Mouse (Mus musculus): ENCODE results near the gene Mindy1. TPM values are rescaled to one million over a fixed set of nuclear protein-coding genes. Genes with fewer than 3 reads are reported as not detected.

Mindy1 gene
- polyA plus RNA-seq, 1 experiment from 2014 or later, result 37.8 TPM

DNA sequence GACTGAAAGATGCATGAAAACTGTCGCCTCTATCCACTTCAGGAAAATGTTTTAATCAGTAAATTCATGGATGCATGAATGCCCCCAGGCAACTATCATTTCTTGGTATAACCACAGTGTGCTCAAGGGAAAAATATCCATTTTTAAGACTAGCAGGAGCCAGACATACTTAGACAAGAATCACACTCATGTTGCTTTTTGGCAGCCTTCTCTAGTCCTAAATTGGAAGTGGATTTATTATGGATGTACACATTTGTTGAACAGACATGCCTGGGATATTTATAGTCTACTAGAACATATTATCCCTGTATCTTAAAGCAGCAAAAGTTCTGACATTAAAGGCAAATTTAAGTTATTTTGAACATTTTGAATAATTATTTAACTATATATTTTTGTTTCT is 16.4 kb upstream of the Mindy1 start:
- Histone ChIP-seq H3K36me3 (replicated peaks; ENCODE audit: control insufficient read depth, insufficient read depth) (peaks cover 78% of the 10 kb centered on the region), H3K4me2 (replicated peaks) (no peak overlapping the region), H3K9ac (no peak overlapping the region), H3K4me3 (replicated peaks; ENCODE audit: low read length) (no peak overlapping the region), H3K4me1 (replicated peaks; ENCODE audit: control insufficient read depth, insufficient read depth, low read length) (no peaks in the 10 kb centered on the region), H3K9me3 (ENCODE audit: control insufficient read depth, low read length) (no peaks in the 10 kb centered on the region), H3K27me3 (ENCODE audit: control insufficient read depth, insufficient read depth, low read length) (no peaks in the 10 kb centered on the region), H3K27ac (no peak overlapping the region)
- DNase-seq (ENCODE audit: low spot score) (no peak), ATAC-seq (ENCODE audit: low FRiP score) (no peak)
- 66% methylated on average over 1 of the region's 1 CpGs for WGBS

DNA sequence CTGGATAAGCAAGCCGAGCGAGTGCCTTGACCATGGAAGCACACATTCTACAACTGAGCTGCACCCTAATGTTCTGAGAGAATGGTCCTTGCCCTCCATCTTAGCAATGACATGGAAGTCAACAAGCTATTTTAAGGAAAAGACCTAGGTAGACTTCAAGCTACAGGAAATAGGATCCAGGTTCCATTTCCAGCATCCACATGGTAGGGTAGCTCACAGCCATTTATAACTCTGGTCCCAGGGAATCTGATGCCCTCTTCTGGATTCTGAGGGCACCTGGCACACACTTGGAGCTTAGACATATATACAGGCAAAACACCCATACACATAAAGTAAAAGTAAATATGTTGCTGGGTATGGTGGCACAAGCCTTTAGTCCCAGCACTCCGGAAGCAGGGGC is 15.1 kb upstream of the Mindy1 start:
- H3K27me3 ChIP-seq (ENCODE audit: control insufficient read depth, insufficient read depth, low read length), result no peaks in the 10 kb centered on the region
- peaks cover 68% of the 10 kb centered on the region for H3K36me3 ChIP-seq (replicated peaks; ENCODE audit: control insufficient read depth, insufficient read depth)

DNA sequence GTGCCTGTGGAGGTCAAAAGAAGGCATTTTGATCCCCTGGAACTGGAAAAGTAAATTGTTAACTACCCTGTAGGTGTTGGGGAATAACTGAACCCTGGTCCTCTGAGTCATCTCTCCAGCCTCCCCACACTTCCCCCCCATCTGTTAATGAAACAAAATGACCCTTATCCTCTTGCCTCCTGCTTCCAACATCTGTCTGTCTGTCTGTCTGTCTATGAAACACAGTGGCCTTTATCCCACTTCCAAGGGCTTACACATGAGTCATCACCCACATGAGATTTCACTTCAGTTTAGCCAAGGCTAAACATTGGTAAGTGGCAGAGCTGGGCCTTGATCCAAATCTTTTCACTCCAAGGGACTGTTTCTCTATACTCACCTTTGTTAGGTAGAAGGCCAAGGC is 13.3 kb upstream of the Mindy1 start:
- Histone ChIP-seq H3K9ac (no peak overlapping the region), H3K9me3 (ENCODE audit: control insufficient read depth, low read length) (no peaks in the 10 kb centered on the region), H3K27me3 (ENCODE audit: control insufficient read depth, insufficient read depth, low read length) (no peaks in the 10 kb centered on the region), H3K27ac (no peak overlapping the region), H3K4me3 (replicated peaks; ENCODE audit: low read length) (no peak overlapping the region), H3K4me2 (replicated peaks) (no peak overlapping the region), H3K36me3 (replicated peaks; ENCODE audit: control insufficient read depth, insufficient read depth) (peaks cover 51% of the 10 kb centered on the region), H3K4me1 (replicated peaks; ENCODE audit: control insufficient read depth, insufficient read depth, low read length) (no peaks in the 10 kb centered on the region)
- no peak for DNase-seq (ENCODE audit: low spot score)
- ATAC-seq (ENCODE audit: low FRiP score), result no peak

More for the DNA sequence above, 15.1 kb upstream of the Mindy1 start:
- H3K4me2 ChIP-seq (replicated peaks), result no peak overlapping the region
- no peaks in the 10 kb centered on the region for H3K4me1 ChIP-seq (replicated peaks; ENCODE audit: control insufficient read depth, insufficient read depth, low read length)
- 97% methylated on average over 3 of the region's 3 CpGs for WGBS
- no peak overlapping the region for H3K9ac ChIP-seq
- no peak for ATAC-seq (ENCODE audit: low FRiP score)
- H3K27ac ChIP-seq, result no peak overlapping the region
- no peak overlapping the region for H3K4me3 ChIP-seq (replicated peaks; ENCODE audit: low read length)
- no peak for DNase-seq (ENCODE audit: low spot score)
- H3K9me3 ChIP-seq (ENCODE audit: control insufficient read depth, low read length), result no peaks in the 10 kb centered on the region

DNA sequence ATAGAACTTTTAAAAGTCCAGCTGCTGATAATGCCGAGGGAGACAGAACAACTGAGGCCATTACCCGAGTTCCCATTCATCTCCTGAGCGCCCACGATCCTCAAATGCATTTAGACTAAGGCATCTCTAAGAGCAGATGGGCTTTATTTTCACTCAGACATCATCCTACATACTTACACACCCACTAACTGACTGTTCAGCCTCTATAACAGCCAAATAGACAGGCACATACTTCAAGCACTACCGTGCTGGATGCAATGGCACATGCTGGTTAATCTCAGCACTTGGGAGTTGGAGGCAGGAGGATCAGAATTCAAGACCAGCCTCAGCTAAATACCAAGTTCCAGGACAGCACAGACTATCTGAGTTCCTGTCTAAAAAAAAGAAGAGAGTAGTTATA is 11.4 kb upstream of the Mindy1 start:
- H3K27ac ChIP-seq, result no peak overlapping the region
- ATAC-seq (ENCODE audit: low FRiP score) (no peak), DNase-seq (ENCODE audit: low spot score) (no peak)
- 92% methylated on average over 5 of the region's 5 CpGs for WGBS
- no peak overlapping the region for H3K4me2 ChIP-seq (replicated peaks)
- peaks cover 33% of the 10 kb centered on the region for H3K36me3 ChIP-seq (replicated peaks; ENCODE audit: control insufficient read depth, insufficient read depth)
- H3K4me1 ChIP-seq (replicated peaks; ENCODE audit: control insufficient read depth, insufficient read depth, low read length), result no peaks in the 10 kb centered on the region
- no peaks in the 10 kb centered on the region for H3K27me3 ChIP-seq (ENCODE audit: control insufficient read depth, insufficient read depth, low read length)
- H3K9me3 ChIP-seq (ENCODE audit: control insufficient read depth, low read length), result no peaks in the 10 kb centered on the region
- H3K4me3 ChIP-seq (replicated peaks; ENCODE audit: low read length), result no peak overlapping the region
- H3K9ac ChIP-seq, result no peak overlapping the region

DNA sequence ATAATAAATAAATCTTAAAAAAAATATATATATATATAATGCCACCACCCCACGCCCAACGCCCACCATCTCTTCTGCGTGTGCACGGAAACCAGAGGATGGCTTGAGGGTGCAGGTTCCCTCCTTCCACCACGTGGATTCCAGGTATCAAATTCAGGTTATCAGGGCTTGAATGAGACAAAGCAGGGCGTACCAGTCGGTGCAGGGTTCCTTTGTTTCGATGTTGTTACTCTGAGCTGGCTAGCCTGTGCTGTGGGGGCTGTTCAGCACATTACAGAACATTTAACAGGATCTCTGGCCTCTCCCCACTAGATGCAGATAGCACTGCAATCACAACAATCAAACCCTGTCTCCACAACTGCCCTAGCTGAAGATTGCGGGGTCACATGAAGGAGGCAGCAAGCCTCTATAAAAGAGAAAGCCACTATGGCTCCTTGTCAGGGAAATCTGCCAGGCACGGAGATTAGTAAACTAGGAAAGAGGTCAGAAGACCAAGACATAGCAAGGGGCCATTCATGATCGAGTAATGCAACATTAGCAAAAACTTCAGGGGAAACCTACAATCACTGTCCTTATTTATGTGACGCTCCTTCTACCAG is 10.3 kb upstream of the Mindy1 start:
- Histone ChIP-seq H3K4me1 (replicated peaks; ENCODE audit: control insufficient read depth, insufficient read depth, low read length) (no peaks in the 10 kb centered on the region), H3K9me3 (ENCODE audit: control insufficient read depth, low read length) (no peaks in the 10 kb centered on the region), H3K4me3 (replicated peaks; ENCODE audit: low read length) (no peak overlapping the region), H3K9ac (no peak overlapping the region), H3K27me3 (ENCODE audit: control insufficient read depth, insufficient read depth, low read length) (no peaks in the 10 kb centered on the region), H3K4me2 (replicated peaks) (no peak overlapping the region), H3K36me3 (replicated peaks; ENCODE audit: control insufficient read depth, insufficient read depth) (peaks cover 28% of the 10 kb centered on the region), H3K27ac (no peak overlapping the region)
- no peak for ATAC-seq (ENCODE audit: low FRiP score)
- DNase-seq (ENCODE audit: low spot score), result no peak
- 86% methylated on average over 12 of the region's 12 CpGs for WGBS

DNA sequence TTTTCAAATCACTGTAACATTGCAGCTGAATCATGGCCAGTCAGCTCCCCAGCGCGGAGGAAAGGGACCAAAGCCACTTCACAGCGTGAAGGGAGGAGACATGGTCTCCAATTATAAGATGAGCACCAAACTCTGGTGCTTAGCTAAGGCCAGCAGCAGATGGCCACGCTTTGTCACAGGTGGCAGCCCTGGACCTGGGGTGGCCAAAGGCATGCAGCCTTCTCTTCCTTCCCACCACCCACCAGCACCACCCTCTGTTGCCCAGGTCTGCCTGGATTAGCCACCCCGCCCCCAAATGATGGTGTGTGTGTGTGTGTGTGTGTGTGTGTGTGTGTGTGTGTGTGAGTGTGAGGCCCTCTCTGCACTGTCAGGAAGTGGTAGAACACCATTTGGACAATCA is 7.7 kb upstream of the Mindy1 start:
- Histone ChIP-seq H3K4me2 (replicated peaks) (no peak overlapping the region), H3K9me3 (ENCODE audit: control insufficient read depth, low read length) (no peaks in the 10 kb centered on the region), H3K4me3 (replicated peaks; ENCODE audit: low read length) (no peak overlapping the region), H3K27ac (no peak overlapping the region), H3K27me3 (ENCODE audit: control insufficient read depth, insufficient read depth, low read length) (no peaks in the 10 kb centered on the region), H3K4me1 (replicated peaks; ENCODE audit: control insufficient read depth, insufficient read depth, low read length) (no peaks in the 10 kb centered on the region), H3K9ac (no peak overlapping the region), H3K36me3 (replicated peaks; ENCODE audit: control insufficient read depth, insufficient read depth) (peaks cover 9% of the 10 kb centered on the region)
- whole genome bisulfite sequencing, result 98% methylated on average over 5 of the region's 5 CpGs
- ATAC-seq (ENCODE audit: low FRiP score), result no peak
- no peak for DNase-seq (ENCODE audit: low spot score)

DNA sequence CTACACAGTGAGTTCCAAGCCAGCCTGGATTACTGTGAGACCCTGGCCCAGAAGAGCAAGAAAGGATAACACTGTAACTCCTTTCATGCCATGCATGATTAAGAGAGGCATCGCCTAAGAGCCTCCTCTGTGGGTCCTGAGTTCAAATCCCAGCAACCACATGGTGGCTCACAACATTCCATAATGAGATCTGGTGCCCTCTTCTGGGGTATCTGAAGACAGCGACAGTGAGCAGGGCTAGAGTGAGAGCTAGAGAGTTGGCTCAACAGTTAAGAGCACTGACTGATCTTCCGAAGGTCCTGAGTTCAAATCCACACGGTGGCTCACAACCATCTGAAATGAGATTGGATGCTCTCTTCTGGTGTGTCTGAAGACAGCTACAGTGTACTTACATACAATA is 6.7 kb upstream of the Mindy1 start:
- Histone ChIP-seq H3K27ac (no peak overlapping the region), H3K4me2 (replicated peaks) (no peak overlapping the region), H3K9me3 (ENCODE audit: control insufficient read depth, low read length) (no peaks in the 10 kb centered on the region), H3K27me3 (ENCODE audit: control insufficient read depth, insufficient read depth, low read length) (no peaks in the 10 kb centered on the region), H3K4me3 (replicated peaks; ENCODE audit: low read length) (no peak overlapping the region), H3K4me1 (replicated peaks; ENCODE audit: control insufficient read depth, insufficient read depth, low read length) (no peaks in the 10 kb centered on the region), H3K36me3 (replicated peaks; ENCODE audit: control insufficient read depth, insufficient read depth) (0 out of 2 replicates have a peak, but pooled peaks cover under 1% of the 10 kb centered on the region), H3K9ac (no peak overlapping the region)
- 90% methylated on average over 4 of the region's 4 CpGs for WGBS
- no peak for DNase-seq (ENCODE audit: low spot score)
- no peak for ATAC-seq (ENCODE audit: low FRiP score)

DNA sequence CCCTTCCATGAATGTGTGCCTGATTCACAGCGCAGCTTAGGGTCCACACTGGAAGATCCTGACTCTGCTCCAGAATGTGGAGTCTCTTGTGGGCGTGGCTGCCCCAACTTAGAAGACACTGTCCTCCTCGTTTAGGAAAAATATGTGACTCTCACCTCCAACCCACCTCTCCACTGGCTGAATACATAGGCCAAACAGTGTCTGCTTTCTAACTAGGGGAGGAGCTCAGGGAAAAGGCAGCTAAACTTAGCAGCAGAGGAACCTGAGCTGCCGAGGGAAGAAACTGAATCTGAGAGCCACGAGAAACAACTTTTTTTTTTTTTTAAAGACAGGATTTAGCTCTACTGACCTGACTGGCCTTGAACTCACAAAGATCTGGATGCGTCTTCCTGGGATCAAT is 6.0 kb upstream of the Mindy1 start:
- H3K36me3 ChIP-seq (replicated peaks; ENCODE audit: control insufficient read depth, insufficient read depth), result no peaks in the 10 kb centered on the region
- H3K9me3 ChIP-seq (ENCODE audit: control insufficient read depth, low read length), result no peaks in the 10 kb centered on the region
- H3K4me2 ChIP-seq (replicated peaks), result no peak overlapping the region
- H3K4me1 ChIP-seq (replicated peaks; ENCODE audit: control insufficient read depth, insufficient read depth, low read length), result no peaks in the 10 kb centered on the region
- DNase-seq (ENCODE audit: low spot score) (no peak), ATAC-seq (ENCODE audit: low FRiP score) (no peak)
- no peaks in the 10 kb centered on the region for H3K27me3 ChIP-seq (ENCODE audit: control insufficient read depth, insufficient read depth, low read length)
- H3K27ac ChIP-seq, result no peak overlapping the region
- no peak overlapping the region for H3K9ac ChIP-seq
- no peak overlapping the region for H3K4me3 ChIP-seq (replicated peaks; ENCODE audit: low read length)
- 91% methylated on average over 6 of the region's 6 CpGs for WGBS

DNA sequence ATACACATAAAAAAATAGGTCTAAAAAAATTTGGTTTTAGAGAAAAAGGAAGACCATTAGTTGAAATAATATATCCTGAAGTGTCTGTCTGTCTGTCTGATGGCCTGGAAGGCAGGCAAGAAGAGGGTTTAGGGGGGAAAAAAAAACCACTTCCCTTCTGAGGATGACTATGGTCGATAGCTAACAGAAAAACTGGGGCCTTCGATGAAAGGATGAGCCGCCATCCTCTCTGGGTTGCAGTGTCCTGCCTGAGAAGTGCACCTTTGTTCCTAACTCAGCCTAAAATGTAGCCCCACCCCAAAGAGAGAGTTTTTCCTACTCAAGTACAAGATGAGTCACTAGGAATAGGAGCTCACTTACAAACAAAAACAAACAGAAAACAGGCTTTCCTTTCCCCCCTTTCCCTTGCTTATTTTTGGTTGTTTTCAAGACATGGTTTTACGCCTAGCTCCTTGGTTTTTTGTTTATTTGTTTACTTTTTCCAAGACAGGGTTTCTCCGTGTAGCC is 4.7 kb upstream of the Mindy1 start:
- Histone ChIP-seq H3K27me3 (ENCODE audit: control insufficient read depth, insufficient read depth, low read length) (no peaks in the 10 kb centered on the region), H3K9me3 (ENCODE audit: control insufficient read depth, low read length) (no peaks in the 10 kb centered on the region), H3K4me1 (replicated peaks; ENCODE audit: control insufficient read depth, insufficient read depth, low read length) (peaks cover 7% of the 10 kb centered on the region; the same call in 1 of the 2 replicates), H3K27ac (no peak overlapping the region), H3K9ac (no peak overlapping the region), H3K4me3 (replicated peaks; ENCODE audit: low read length) (no peak overlapping the region), H3K4me2 (replicated peaks) (no peak overlapping the region), H3K36me3 (replicated peaks; ENCODE audit: control insufficient read depth, insufficient read depth) (no peaks in the 10 kb centered on the region)
- WGBS, result 81% methylated on average over 5 of the region's 5 CpGs
- DNase-seq (ENCODE audit: low spot score), result no peak
- no peak for ATAC-seq (ENCODE audit: low FRiP score)

DNA sequence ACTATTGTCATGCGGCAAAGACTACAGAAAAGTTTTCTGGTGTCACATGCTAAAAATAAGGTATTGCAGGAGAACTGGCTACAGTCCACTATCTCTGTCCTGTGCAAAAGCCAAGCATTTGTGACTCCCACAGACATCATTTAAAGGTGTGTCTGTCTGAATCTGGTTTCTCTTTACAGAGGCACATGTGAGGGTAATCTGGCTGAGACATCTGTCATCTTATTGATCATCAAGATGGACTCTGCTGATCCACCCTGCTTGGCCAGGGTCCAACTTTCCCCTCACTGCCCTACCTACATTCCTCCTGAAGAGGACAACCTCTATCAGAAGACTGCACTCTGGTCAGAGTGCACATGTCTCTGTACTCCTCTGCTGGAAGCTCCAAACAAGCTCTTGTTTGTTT is 4.0 kb upstream of the Mindy1 start:
- ATAC-seq (ENCODE audit: low FRiP score), result no peak
- DNase-seq (ENCODE audit: low spot score), result no peak
- no peak overlapping the region for H3K4me3 ChIP-seq (replicated peaks; ENCODE audit: low read length)
- no peaks in the 10 kb centered on the region for H3K9me3 ChIP-seq (ENCODE audit: control insufficient read depth, low read length)
- H3K27ac ChIP-seq, result no peak overlapping the region
- H3K36me3 ChIP-seq (replicated peaks; ENCODE audit: control insufficient read depth, insufficient read depth), result no peaks in the 10 kb centered on the region
- H3K4me1 ChIP-seq (replicated peaks; ENCODE audit: control insufficient read depth, insufficient read depth, low read length), result peaks cover 9% of the 10 kb centered on the region; the same call in 1 of the 2 replicates
- no peak overlapping the region for H3K9ac ChIP-seq
- 91% methylated on average over 1 of the region's 1 CpGs for WGBS
- H3K4me2 ChIP-seq (replicated peaks), result no peak overlapping the region
- H3K27me3 ChIP-seq (ENCODE audit: control insufficient read depth, insufficient read depth, low read length), result no peaks in the 10 kb centered on the region
